Mouse (Mus musculus) frontal cortex, postnatal 36 days (tissue): Measurements from ENCODE around the gene Fam161a.
"Not testable (repeated sequence)": the region's sequence is repeated elsewhere in the genome, so short reads cannot be mapped to it uniquely, and the experiment has no call there.

Source experiments
- DNase-seq, 2 experiments: peaks; one replicate each; pipeline ENCODE4 v3.0.0; 2022; ENCODE audit warnings: low spot score in 2 of 2

Fam161a gene

DNA sequence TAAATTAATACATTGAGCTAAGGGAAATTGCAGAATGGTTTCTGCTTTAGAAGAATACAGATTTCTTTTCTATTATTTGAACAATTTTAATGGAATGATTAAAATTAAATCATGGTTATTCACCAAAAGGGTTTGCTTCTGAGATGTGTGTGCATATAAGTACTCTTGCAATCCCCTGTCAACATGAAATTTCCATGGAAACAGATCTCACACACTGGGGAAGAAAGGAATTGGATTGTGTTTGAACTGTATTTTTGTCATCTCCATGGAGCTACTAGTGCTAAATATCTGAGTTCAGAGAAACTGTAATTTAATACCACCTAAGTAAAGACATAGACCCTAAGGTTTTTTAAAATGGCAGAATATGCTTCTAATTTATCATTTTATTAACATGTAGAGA, 42.3 kb downstream of the Fam161a start:
- no peak for DNase-seq

DNA sequence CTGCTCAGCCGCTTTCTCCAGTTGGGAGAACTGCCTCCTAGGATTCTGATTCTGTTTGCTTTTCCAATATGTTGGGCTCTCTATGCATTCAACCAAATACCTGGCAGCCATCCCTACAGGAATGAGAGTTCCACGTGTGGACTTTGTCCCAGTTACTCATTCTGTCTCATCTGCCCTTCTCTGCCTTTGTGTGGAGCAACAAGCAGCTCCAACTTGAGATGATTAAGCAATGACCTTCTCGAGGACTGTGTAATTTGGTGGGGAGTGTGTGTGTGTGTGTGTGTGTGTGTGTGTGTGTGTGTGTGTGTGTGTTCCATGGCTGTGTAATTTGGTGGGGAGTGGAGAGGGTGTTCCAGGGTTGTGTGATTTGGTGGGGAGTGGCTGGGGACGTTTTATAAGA, 45.0 kb downstream of the Fam161a start:
- DNase-seq = no peak

DNA sequence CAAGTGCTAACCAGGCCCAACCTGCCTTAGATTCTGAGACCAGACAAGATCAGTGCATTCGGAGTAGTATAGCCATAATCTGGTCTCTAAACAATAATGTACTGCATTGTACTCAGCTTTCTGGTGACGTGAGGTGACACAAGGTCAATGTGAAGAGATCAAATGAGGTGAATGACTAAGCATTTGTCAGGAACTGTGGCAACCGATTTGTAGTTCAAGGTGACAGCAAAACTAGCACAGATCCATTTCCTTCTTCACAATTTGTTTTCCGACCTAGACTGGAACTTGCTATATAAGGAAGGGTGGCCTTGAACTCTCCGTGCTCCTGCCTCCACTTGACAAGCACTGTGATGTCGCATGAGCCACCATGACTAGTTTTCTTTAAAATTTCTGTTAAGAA, 55.8 kb downstream of the Fam161a start:
- no peak for DNase-seq

DNA sequence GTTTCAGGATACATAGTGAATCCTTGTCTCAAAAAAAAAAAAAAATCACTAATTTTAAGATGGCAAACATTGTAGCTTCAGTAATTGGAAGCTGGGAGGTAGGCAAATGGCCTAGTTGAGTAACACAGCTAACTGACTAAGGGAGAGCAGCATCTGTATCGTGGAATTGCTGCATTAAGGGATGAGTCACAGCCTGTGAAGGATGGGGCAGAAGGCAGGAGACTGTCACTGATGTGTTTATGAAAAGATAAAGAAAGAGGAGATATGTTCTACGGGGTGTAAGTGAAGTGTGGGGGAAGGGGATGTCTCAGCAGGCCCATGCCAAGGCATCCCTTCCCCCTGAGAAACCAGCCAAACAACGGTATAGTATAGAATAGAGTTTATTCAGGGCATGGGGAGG, 56.5 kb downstream of the Fam161a start:
- DNase-seq = peak; percentile 9 to 21

DNA sequence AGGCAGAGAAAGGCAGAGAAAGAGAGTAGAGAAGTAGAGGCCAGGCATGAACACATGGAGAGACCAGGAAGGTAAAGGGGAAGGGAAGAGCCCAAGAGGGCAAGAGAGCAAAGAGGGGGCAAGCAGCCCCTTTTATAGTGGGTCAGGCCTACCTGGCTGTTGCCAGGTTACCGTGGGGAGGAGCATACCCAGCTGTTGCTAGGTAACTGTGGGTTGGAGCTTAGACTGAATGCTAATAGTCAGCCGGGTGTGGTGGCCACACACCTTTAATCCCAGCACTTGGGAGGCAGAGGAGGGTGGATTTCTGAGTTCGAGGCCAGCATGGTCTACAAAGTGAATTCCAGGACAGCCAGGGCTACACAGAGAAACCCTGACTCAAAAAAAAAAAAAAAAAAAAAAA, 56.9 kb downstream of the Fam161a start:
- not testable (repeated sequence) for DNase-seq

DNA sequence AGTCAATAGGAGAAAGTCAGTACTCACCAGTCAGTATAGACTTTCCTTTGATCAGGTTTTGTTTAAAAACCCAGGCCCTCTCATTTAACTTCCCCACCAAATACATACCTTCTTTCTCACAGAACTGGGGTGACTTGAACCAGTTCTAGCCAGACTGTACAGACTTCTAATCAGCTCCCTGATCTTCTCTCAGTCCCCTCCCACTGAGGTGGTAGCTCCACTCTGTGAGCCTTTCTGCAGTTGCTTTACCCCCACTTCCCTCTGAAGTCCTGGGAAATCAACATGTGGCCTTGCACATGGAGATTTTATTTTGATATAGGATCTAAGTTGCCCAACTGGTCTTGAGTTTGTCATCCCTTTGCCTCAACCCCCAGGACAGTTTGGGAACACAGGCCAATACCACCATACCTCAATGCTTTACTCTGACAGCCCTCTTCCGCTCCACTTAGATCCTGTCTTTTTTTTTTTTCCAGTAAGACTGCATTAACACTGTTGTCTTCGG, 57.9 kb downstream of the Fam161a start:
- no peak for DNase-seq

DNA sequence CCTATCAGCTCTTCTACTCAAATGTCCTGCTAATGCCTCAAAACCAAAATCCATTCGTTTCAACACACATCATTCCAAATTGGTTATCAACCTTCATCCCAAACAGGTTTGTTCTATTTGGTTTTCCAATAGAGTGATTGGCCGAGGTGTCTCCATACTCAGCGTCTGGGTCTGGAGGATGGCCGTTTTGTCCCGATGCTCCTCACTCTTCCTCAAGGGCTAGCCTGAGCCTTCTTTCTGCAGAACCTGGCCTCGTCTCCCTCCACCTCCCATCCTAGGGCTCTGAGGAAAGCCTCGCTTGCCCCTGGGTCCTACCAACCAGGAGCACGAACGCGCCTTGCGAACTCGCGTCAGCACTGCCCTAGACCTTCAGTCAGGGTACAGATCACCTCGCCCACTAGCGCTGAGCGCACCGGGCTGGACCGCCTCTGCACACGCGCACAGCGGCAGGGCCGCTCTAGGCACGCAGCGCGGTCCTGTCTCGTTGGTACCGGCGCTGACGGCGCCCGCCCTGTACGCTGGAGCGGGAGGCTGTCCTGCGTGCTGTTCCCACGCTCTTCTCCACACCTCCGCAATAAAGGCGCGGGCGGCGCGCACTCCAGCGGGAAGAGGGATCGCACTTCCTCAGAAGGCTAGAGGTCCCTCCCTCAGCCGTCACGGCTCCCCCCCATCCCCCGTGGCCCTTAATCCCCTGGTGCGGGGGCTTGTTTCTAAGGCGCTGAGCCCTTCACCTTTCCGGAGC, 60.2 kb downstream of the Fam161a start:
- DNase-seq = peak; percentile 92 to 93

DNA sequence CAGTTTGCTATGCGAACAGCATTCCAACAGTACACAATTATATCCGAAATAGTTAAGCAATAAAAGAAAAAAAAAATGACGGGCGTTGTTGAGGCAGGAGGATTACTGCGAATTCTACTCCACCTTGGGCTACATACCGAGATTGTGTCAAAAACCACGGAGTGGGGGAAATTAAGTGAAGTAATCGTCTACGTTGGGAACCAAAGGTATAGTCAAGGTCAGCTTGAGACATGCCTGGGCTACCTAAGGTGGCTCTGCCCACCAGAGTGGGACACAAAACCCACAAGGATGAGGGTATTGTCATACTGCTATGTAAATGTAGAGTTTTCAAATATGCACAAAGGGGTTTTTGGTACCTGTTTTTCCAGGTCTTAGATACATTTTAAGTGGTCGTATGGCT, 60.9 kb downstream of the Fam161a start:
- DNase-seq = peak in 1 of 2 experiments; percentile 8

DNA sequence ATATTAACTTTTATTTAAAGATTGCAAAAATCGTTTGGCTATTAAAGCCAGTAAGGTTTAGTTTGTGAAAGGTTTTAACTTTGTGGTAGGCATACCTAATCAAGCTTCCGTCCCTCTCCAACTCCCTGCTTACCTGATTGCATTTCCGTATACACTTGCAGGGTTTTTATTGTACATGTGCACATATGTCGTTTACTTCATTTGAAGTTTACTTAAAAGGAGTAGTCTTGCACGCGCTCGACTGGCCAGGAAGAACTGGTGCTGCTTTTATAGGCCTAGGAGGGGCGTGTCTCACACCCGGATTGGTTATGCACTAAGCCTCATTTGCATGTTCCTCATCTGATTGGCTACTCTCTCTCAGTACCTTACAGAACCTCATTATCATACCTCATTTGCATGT, 61.7 kb downstream of the Fam161a start:
- not testable (repeated sequence) for DNase-seq

DNA sequence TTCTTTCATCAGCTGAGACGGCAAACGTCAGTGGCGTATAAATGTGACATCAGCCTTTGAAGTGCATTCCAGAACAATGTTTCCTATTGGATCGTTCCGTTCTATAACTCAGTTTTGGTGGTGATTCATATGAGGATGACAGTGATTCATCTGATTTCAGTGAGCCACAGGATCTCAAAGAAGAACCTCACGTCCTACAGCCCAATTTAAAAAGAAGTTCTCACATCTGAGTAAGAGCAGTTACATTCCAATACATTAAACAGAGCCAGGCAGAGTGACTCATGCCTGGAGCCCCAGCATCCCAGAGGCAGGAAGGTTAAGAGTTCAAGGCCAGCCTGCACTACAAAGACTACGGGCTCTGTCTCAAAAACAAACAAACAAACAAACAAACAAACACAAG, 67.5 kb downstream of the Fam161a start:
- peak; percentile 6 to 37 for DNase-seq

DNA sequence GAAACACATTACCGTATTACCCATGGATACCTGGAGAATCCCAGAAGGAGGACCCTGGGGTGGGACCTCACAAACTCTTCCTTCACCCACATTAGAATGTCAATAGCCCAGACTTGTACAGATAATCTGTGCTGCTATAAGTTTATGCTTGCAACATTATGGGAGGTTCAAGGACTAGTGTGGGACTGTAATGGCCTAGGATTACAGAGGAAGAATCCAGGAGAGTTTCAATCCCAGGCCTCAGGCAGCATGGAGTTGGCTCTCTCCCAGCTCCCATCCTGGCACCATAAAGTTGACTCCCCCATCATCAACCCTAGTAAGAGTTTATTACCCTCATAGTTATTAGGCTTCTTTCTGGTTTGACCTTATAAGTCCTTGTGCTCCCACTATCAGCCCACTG, 71.2 kb downstream of the Fam161a start:
- no peak for DNase-seq
